Mouse (Mus musculus) heart, adult 2 months (tissue): ENCODE measurements around the gene Tbc1d22a. TPM values are rescaled to one million over a fixed set of nuclear protein-coding genes. Genes with fewer than 3 reads are reported as not detected.

ENCODE experiments used
- DNase-seq, 2 experiments: peaks; one replicate each; pipeline ENCODE4 v3.0.0; 2021
- H3K27ac ChIP-seq: fragments of 200-600 bp; 2 replicates; pipeline ENCODE4 v1.8.1; 2022
- H3K27me3 ChIP-seq: fragments of 200-500 bp; 2 replicates; pipeline ENCODE4 v1.6.1; 2012; ENCODE audit warnings: mild to moderate bottlenecking, low read length, inconsistent platforms, mixed read lengths; ENCODE audit not compliant: control insufficient read depth, insufficient read depth
- H3K36me3 ChIP-seq: fragments of 200-500 bp; 2 replicates; pipeline ENCODE4 v1.6.1; 2012; ENCODE audit warnings: low read length, inconsistent platforms; ENCODE audit not compliant: control insufficient read depth, insufficient read depth
- H3K4me1 ChIP-seq: fragments of 200-500 bp; 2 replicates; pipeline ENCODE4 v1.6.1; 2011; ENCODE audit warnings: low read length; ENCODE audit not compliant: control insufficient read depth, insufficient read depth
- H3K4me3 ChIP-seq: fragments of 200-600 bp; 2 replicates; pipeline ENCODE4 v1.8.1; 2022
- H3K79me2 ChIP-seq: fragments of 200-500 bp; replicated peaks from 2 replicates; pipeline ENCODE4 v1.6.1; 2012; ENCODE audit warnings: mild to moderate bottlenecking, inconsistent platforms, low read length, moderate library complexity, mixed read lengths; ENCODE audit not compliant: control insufficient read depth, insufficient read depth
- H3K9ac ChIP-seq: fragments of 200-500 bp; 2 replicates; pipeline ENCODE4 v1.6.1; 2012; ENCODE audit warnings: low read depth, mild to moderate bottlenecking, control low read depth, inconsistent platforms, low read length, mixed read lengths
- CTCF ChIP-seq: fragments of 200-600 bp; IDR thresholded peaks from 2 replicates; pipeline ENCODE4 v1.8.1; 2022; ENCODE audit warnings: antibody characterized with exemption, mild to moderate bottlenecking, moderate library complexity
- EP300 ChIP-seq: fragments of 200-500 bp; IDR thresholded peaks from 2 replicates; pipeline ENCODE4 v1.6.1; 2011; ENCODE audit warnings: low read depth, low read length, control low read depth; ENCODE audit not compliant: insufficient read depth
- POLR2A ChIP-seq: fragments of 200-500 bp; IDR thresholded peaks from 2 replicates; pipeline ENCODE4 v1.6.1; 2011; ENCODE audit warnings: mild to moderate bottlenecking, low read depth, low read length, control low read depth; ENCODE audit not compliant: insufficient read depth
- WGBS: fragments of 180-500 bp; shearing (Covaris S2); methylation state at CpG from one replicate; pipeline ENCODE4 v1.1.7; 2018; 5-methylcytosine and 5-hydroxymethylcytosine counted together
- intact Hi-C: fragments of 180-260 bp; cut with DNase I; formaldehyde crosslinking; loops from one replicate; pipeline ENCODE4 v1.15.1; 2025
- polyA plus RNA-seq: library from polyadenylated mRNA; depleted of rRNA; stranded (reverse); fragments of >200 nt; gene quantifications from 2 replicates; pipeline ENCODE4 v1.2.3, GENCODE M21; 2012
- total RNA-seq, 2 experiments: library from RNA; stranded (reverse); gene quantifications; 2 replicates each; pipeline ENCODE4 v1.2.3; 2021

Gene Tbc1d22a
- total and polyA plus RNA-seq, 3 experiments, result 21.8 to 25.6 (median 23.2) TPM

DNA sequence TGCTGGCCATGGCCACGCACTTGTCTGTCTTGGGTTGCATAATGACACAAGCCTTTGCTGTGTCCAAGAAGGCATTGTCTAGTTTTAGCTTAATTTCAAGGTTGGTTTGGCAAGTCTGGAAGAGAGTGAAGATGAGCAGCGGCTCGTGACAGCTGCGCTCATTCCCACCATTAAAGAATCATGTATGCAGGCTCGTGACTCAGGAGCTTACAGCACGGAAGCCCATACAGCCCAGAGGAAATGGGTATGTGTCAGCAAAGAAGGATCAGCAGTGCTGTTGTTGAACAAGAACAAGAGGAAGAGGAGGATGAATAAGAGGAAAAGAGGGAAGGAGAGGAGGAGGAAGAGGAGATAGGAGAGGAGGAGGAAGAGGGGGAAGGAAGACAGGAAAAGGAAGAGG is 78.0 kb downstream of the Tbc1d22a start:
- Histone ChIP-seq H3K4me3 (no peak overlapping the region), H3K79me2 (no peaks in the 10 kb centered on the region), H3K4me1 (no peaks in the 10 kb centered on the region), H3K27me3 (no peaks in the 10 kb centered on the region), H3K27ac (no peak overlapping the region), H3K36me3 (no peaks in the 10 kb centered on the region), H3K9ac (no peak overlapping the region)
- DNase-seq, result no peak
- intact Hi-C loops, result no loop called here
- TF ChIP-seq CTCF (no peak), EP300 (no peak)
- 78% methylated on average over 6 of the region's 6 CpGs for WGBS

- no peak for TF ChIP-seq POLR2A
- TF ChIP-seq EP300, result no peak
- no peak for TF ChIP-seq CTCF
- no peak for DNase-seq
- H3K27ac ChIP-seq, result no peak overlapping the region
- H3K9ac ChIP-seq, result no peak overlapping the region
- no peaks in the 10 kb centered on the region for H3K4me1 ChIP-seq
- H3K4me3 ChIP-seq, result no peak overlapping the region
- WGBS, result 73% methylated on average over 3 of the region's 3 CpGs
- H3K27me3 ChIP-seq, result no peaks in the 10 kb centered on the region
- H3K36me3 ChIP-seq, result no peaks in the 10 kb centered on the region
- no peaks in the 10 kb centered on the region for H3K79me2 ChIP-seq
- intact Hi-C loops, result no loop called here
These were observed 80.2 kb downstream of the Tbc1d22a start for GRCm38 (mm10) chr15:86294426-86294825.

DNA sequence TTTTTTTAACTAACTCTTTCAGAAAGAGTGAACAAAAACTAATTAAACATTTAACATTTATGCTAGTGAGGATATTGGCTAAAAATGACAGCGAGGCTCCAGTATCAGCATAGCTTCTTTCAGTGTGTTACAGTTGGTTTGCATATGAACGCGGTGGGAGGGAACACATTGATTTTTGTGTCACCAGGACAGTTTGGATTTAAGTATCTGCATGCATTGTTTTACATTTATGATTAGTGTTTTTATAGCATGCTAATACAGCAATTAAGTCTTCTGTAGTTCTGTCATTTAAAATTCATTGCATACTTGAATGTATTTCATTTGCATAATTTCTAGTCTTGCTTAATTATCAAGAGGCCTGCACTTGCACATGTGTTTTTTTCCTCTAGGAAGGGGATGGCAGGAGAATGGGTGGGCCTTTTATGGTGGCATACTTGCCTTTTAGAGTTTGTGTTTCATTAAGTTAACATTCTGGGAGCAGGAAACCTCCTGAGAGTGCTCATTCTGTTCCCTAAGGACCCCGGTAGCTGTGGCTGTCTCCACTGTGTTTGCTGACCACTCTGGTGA is 81.5 kb downstream of the Tbc1d22a start:
- DNase-seq, result no peak
- Histone ChIP-seq H3K9ac (no peak overlapping the region), H3K4me3 (no peak overlapping the region), H3K4me1 (no peaks in the 10 kb centered on the region), H3K27ac (no peak overlapping the region), H3K36me3 (no peaks in the 10 kb centered on the region), H3K27me3 (no peaks in the 10 kb centered on the region), H3K79me2 (no peaks in the 10 kb centered on the region)
- 79% methylated on average over 4 of the region's 4 CpGs for WGBS
- no peak for TF ChIP-seq POLR2A
- no peak for TF ChIP-seq EP300
- TF ChIP-seq CTCF, result no peak
- intact Hi-C loops, result no loop called here

DNA sequence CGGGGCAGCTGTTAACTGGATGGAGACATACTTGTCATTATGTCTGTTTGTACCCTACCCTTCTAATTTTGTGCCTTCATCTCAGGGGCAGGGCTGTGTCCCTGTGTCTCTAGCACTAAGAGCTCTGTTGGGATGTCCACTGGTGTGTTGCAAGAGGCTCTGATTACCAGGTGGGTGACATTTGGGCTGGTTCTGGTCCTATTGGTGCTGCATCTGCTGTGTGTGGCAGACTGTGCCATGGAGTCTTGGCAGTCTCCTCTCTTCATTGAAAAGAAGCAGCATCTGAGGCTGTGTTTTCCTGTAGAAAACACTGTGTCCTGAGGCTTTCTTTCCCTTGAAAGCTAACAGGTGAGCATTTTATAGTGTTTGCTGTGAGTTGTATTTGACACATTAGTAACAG is 83.0 kb downstream of the Tbc1d22a start:
- no peak for TF ChIP-seq EP300
- TF ChIP-seq CTCF, result no peak
- no peak for TF ChIP-seq POLR2A
- intact Hi-C loops, result no loop called here
- 90% methylated on average over 1 of the region's 1 CpGs for WGBS
- Histone ChIP-seq H3K4me1 (no peaks in the 10 kb centered on the region), H3K4me3 (no peak overlapping the region), H3K27ac (no peak overlapping the region), H3K36me3 (no peaks in the 10 kb centered on the region), H3K9ac (no peak overlapping the region), H3K79me2 (no peaks in the 10 kb centered on the region), H3K27me3 (no peaks in the 10 kb centered on the region)
- DNase-seq, result no peak

DNA sequence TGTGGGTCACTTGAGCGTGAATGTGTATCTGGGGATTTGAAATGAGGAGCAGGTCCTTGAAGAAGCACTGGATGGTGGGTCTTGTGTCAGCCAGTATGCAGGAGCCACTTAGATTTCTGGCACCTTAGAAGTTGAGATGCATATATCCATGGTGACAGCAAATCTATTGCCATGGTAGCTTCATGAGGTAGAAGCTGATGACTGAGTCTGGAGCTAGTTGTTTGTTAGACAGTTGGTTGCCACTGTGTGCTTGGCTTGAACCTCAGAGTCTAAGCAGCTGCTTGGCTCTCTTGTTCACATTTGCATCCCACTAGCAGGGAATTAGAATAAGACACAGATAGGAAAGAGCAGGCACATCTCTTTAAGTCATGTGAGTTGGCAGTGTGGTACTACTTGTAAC is 89.6 kb downstream of the Tbc1d22a start:
- 93% methylated on average over 1 of the region's 1 CpGs for WGBS
- no peak overlapping the region for H3K9ac ChIP-seq
- DNase-seq, result no peak
- H3K27ac ChIP-seq, result no peak overlapping the region
- intact Hi-C loops, result no loop called here
- H3K4me3 ChIP-seq, result no peak overlapping the region
- H3K4me1 ChIP-seq, result no peaks in the 10 kb centered on the region
- TF ChIP-seq POLR2A (no peak), CTCF (no peak), EP300 (no peak)
- H3K27me3 ChIP-seq, result no peaks in the 10 kb centered on the region
- no peaks in the 10 kb centered on the region for H3K79me2 ChIP-seq
- H3K36me3 ChIP-seq, result no peaks in the 10 kb centered on the region

GRCm38 (mm10) chr15:86304861-86305260 is 90.6 kb downstream of the Tbc1d22a start:
- WGBS, result 89% methylated on average over 3 of the region's 3 CpGs
- Histone ChIP-seq H3K79me2 (no peaks in the 10 kb centered on the region), H3K27ac (no peak overlapping the region), H3K4me1 (no peaks in the 10 kb centered on the region), H3K36me3 (no peaks in the 10 kb centered on the region), H3K9ac (no peak overlapping the region), H3K4me3 (no peak overlapping the region), H3K27me3 (no peaks in the 10 kb centered on the region)
- no peak for TF ChIP-seq POLR2A
- intact Hi-C loops, result no loop called here
- DNase-seq, result no peak
